In the genomic region with DNA sequence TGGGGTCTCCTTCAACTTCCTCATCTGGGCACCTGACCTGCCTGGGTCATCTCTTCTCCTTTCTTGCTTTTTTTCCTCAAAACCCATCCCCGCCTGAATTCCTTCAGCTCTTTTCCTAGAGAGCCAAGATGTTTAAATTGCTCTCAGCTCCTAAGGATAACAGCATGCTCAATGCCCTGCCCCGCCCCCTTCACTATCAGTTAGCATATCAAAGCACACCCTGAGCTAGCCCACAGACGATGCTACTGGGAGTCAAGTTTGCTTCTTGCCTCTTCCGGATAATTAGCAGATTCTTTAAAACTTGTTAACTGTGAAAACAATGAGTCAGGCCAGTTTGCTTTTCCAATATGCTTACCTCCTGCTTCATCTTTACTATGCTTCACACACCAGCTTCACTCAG, we compare ENCODE assay signal across 21 mouse cellular contexts.
"Had no signal": no experiment of that assay in that cellular context is flagged by ENCODE, and none has a peak within 500 bp of the region (broad histone marks: within the 10 kb centered on the region; RNA-seq: fewer than 3 reads in every experiment).

No protein-coding gene starts in this region.

- H3K27ac ChIP-seq: kidney, postnatal 0 days; layer of hippocampus, adult 2 months; liver, embryonic 14.5 days; macrophage; midbrain, embryonic 12.5 days; midbrain, embryonic 15.5 days; neural tube, embryonic 12.5 days; neural tube, embryonic 15.5 days; stomach, postnatal 0 days had no signal

- ATAC-seq: liver, postnatal 0 days; lung, postnatal 0 days; midbrain, embryonic 15.5 days had no signal

- H3K4me2 ChIP-seq: liver, embryonic 11.5 days; lung, embryonic 14.5 days; midbrain, embryonic 12.5 days; midbrain, embryonic 15.5 days; neural tube, embryonic 12.5 days; neural tube, embryonic 15.5 days had no signal

- H3K4me1 ChIP-seq: neural tube, embryonic 15.5 days had no signal

- DNase-seq: kidney, postnatal 25 days; layer of hippocampus, adult 9-11 months; liver, postnatal 0 days; lung, embryonic 14.5 days; right cerebral cortex, adult 18-20 months; right cerebral cortex, postnatal 14 days; right cerebral cortex, postnatal 4 days; thymus, adult 2 months; thymus, postnatal 14 days; thymus, postnatal 4 days had no signal

- H3K36me3 ChIP-seq: midbrain, embryonic 12.5 days; midbrain, embryonic 15.5 days; neural tube, embryonic 12.5 days; neural tube, embryonic 15.5 days had no signal

- H3K9me3 ChIP-seq: midbrain, embryonic 12.5 days; midbrain, embryonic 15.5 days; neural tube, embryonic 12.5 days; neural tube, embryonic 15.5 days had no signal

- H3K27me3 ChIP-seq: midbrain, embryonic 12.5 days; midbrain, embryonic 15.5 days; neural tube, embryonic 12.5 days; neural tube, embryonic 15.5 days had no signal

- H3K9ac ChIP-seq: liver, embryonic 14.5 days; liver, postnatal 0 days; lung, embryonic 14.5 days; midbrain, embryonic 12.5 days; midbrain, embryonic 15.5 days; neural tube, embryonic 12.5 days; neural tube, embryonic 15.5 days had no signal

- H3K4me3 ChIP-seq: layer of hippocampus, adult 2 months; midbrain, embryonic 12.5 days; midbrain, embryonic 15.5 days; neural tube, embryonic 12.5 days; neural tube, embryonic 15.5 days had no signal
